Mouse (Mus musculus) heart, postnatal 0 days (tissue): ENCODE measurements at regions not wholly inside any gene's neighbourhood (a gene's known extent, or its start where the extent isn't known, plus 50 kb on each side); places are given as distances from the start of the nearest gene placed in this dataset.

Source experiments
- ATAC-seq: fragments of 200-750 bp; cut with Nextera tagmentation; 2 replicates; pipeline ENCODE4 v1.8.0; 2017; ENCODE audit warnings: low read depth, moderate number of reproducible peaks, moderate library complexity; ENCODE audit not compliant: insufficient read depth
- DNase-seq: peaks from one replicate; pipeline ENCODE4 v3.0.0-alpha.2; 2016; ENCODE audit warnings: low spot score
- H3K27ac ChIP-seq: fragments of 300-500 bp; sonication (generic); 2 replicates; pipeline ENCODE4 v1.5.1; 2014; ENCODE audit warnings: low read depth, mild to moderate bottlenecking
- H3K27me3 ChIP-seq: fragments of 300-500 bp; sonication (generic); 2 replicates; pipeline ENCODE4 v1.6.1; 2014; ENCODE audit warnings: low read length, mixed read lengths; ENCODE audit not compliant: control insufficient read depth, insufficient read depth
- H3K36me3 ChIP-seq: fragments of 300-500 bp; sonication (generic); replicated peaks from 2 replicates; pipeline ENCODE4 v1.6.1; 2014; ENCODE audit warnings: low read length, mixed read lengths; ENCODE audit not compliant: control insufficient read depth, insufficient read depth
- H3K4me1 ChIP-seq: fragments of 300-500 bp; sonication (generic); 2 replicates; pipeline ENCODE4 v1.6.1; 2014; ENCODE audit warnings: antibody characterized with exemption; ENCODE audit not compliant: control insufficient read depth, insufficient read depth
- H3K4me2 ChIP-seq: fragments of 300-500 bp; sonication (generic); 2 replicates; pipeline ENCODE4 v1.6.1; 2014; ENCODE audit warnings: low read depth, mild to moderate bottlenecking, low read length, moderate library complexity
- H3K4me3 ChIP-seq: fragments of 300-500 bp; sonication (generic); 2 replicates; pipeline ENCODE4 v1.5.1; 2014; ENCODE audit warnings: low read depth, low read length
- H3K9ac ChIP-seq: fragments of 300-500 bp; sonication (generic); replicated peaks from 2 replicates; pipeline ENCODE4 v1.6.1; 2014; ENCODE audit warnings: low read depth, low read length, mixed read lengths
- H3K9me3 ChIP-seq: fragments of 300-500 bp; sonication (generic); replicated peaks from 2 replicates; pipeline ENCODE4 v1.6.1; 2016; ENCODE audit warnings: low read length; ENCODE audit not compliant: control insufficient read depth
- CTCF ChIP-seq: IDR thresholded peaks from 2 replicates; pipeline ENCODE4 v1.5.1; 2016; ENCODE audit warnings: antibody characterized with exemption, control low read depth, low read depth
- EP300 ChIP-seq: IDR thresholded peaks from 2 replicates; pipeline ENCODE4 v1.6.1; 2016; ENCODE audit warnings: antibody characterized with exemption, low read depth
- WGBS: fragments of 180-500 bp; shearing (Covaris S2); extraction: QIAGEN DNeasy Blood & Tissue Kit; methylation state at CpG from one replicate; pipeline ENCODE4 v1.1.7; 2014; 5-methylcytosine and 5-hydroxymethylcytosine counted together

- DNase-seq (no peak), ATAC-seq (no peak)
- Histone ChIP-seq H3K27ac (no peak overlapping the region), H3K36me3 (no peaks in the 10 kb centered on the region), H3K4me3 (no peak overlapping the region), H3K27me3 (no peaks in the 10 kb centered on the region), H3K4me2 (no peak overlapping the region), H3K9me3 (no peaks in the 10 kb centered on the region), H3K9ac (no peak overlapping the region), H3K4me1 (peaks cover 5% of the 10 kb centered on the region; the same call in 1 of the 2 replicates)
- WGBS, result 53% methylated on average over 6 of the region's 6 CpGs
- TF ChIP-seq EP300 (no peak), CTCF (no peak)
These were observed 263.7 kb downstream of the Pax3 start for GRCm38 (mm10) chr1:77933095-77933766.

DNA sequence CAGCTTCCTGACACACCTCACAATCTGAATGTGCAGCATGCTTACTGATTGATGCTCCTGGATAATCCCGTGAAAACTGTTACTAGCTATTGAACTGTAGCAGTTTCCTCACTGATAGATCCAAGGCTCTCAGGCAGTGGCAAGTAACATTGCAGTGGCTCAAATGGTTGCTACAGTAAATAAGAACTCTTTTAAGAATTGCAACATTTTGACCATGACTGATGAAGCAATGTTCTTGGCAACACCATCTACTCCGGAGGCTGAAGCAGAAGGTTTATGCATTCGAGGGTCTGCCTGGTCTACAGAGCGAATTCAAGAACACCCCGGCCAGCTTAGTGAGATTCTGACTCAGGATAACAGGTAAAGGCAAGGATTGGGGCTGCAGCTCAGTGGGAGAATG is 264.7 kb downstream of the Pax3 start:
- H3K4me1 ChIP-seq, result peaks cover 5% of the 10 kb centered on the region; the same call in 1 of the 2 replicates
- 67% methylated on average over 5 of the region's 5 CpGs for WGBS
- no peak overlapping the region for H3K27ac ChIP-seq
- no peaks in the 10 kb centered on the region for H3K36me3 ChIP-seq
- DNase-seq (no peak), ATAC-seq (no peak)
- H3K9me3 ChIP-seq, result no peaks in the 10 kb centered on the region
- no peak overlapping the region for H3K4me3 ChIP-seq
- H3K27me3 ChIP-seq, result no peaks in the 10 kb centered on the region
- no peak overlapping the region for H3K4me2 ChIP-seq
- TF ChIP-seq CTCF, result no peak
- no peak overlapping the region for H3K9ac ChIP-seq

- H3K9me3 ChIP-seq, result no peaks in the 10 kb centered on the region
- 88% methylated on average over 6 of the region's 6 CpGs for WGBS
- no peak for DNase-seq
- no peak for ATAC-seq
- H3K36me3 ChIP-seq, result no peaks in the 10 kb centered on the region
- no peak overlapping the region for H3K9ac ChIP-seq
- H3K27me3 ChIP-seq, result no peaks in the 10 kb centered on the region
- H3K4me3 ChIP-seq, result no peak overlapping the region
- no peak overlapping the region for H3K27ac ChIP-seq
- TF ChIP-seq CTCF (no peak), EP300 (no peak)
- H3K4me2 ChIP-seq, result no peak overlapping the region
- peaks cover 5% of the 10 kb centered on the region; the same call in 1 of the 2 replicates for H3K4me1 ChIP-seq
These were observed 266.3 kb downstream of the Pax3 start for GRCm38 (mm10) chr1:77930661-77931060.

DNA sequence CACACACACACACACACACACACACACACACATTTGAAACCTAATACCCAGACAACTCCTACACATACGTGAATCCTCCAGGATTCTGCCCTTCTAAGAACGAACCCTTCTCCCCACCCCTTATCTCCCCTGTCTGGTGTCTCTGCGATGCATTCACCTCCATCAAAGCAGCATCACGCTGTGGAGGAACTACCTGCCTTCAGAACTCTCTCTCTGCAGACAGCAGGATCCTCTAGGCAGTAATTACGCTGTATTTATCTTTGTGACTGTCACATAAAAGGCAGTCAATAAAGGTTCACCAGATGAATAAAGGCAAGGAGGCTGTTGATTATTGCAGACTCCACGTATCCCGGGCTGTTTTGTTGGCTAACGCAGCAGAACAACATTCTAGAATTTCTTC is 267.4 kb downstream of the Pax3 start:
- no peak overlapping the region for H3K9ac ChIP-seq
- H3K36me3 ChIP-seq, result no peaks in the 10 kb centered on the region
- DNase-seq (no peak), ATAC-seq (no peak)
- 0 out of 2 replicates have a peak, but pooled peaks cover under 1% of the 10 kb centered on the region for H3K4me1 ChIP-seq
- 55% methylated on average over 8 of the region's 8 CpGs for WGBS
- no peaks in the 10 kb centered on the region for H3K27me3 ChIP-seq
- no peak for TF ChIP-seq CTCF
- no peak for TF ChIP-seq EP300
- H3K4me3 ChIP-seq, result no peak overlapping the region
- H3K9me3 ChIP-seq, result no peaks in the 10 kb centered on the region
- no peak overlapping the region for H3K4me2 ChIP-seq
- H3K27ac ChIP-seq, result no peak overlapping the region

DNA sequence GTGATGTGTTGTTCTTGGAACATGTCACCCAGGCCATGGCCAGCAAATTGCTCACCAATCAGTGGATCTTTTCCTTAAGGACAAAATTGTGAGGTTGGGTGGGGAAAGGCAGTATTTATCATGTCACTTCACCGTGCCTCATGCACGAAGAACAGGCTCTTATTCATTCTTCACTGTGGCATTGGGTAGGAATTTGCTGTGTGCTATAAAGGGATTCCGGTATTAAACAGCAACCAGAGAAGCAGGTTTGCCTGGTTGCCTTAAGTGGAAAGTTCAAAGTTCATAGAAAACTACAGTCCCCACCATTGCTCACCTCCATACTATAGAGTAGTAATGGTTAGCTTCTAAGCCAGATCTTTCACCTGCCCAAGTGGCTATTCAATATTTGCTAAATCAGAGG is 270.8 kb downstream of the Pax3 start:
- no peaks in the 10 kb centered on the region for H3K4me1 ChIP-seq
- ATAC-seq (no peak), DNase-seq (no peak)
- H3K9ac ChIP-seq, result no peak overlapping the region
- no peaks in the 10 kb centered on the region for H3K27me3 ChIP-seq
- H3K27ac ChIP-seq, result no peak overlapping the region
- no peak overlapping the region for H3K4me3 ChIP-seq
- 76% methylated on average over 3 of the region's 3 CpGs for WGBS
- no peaks in the 10 kb centered on the region for H3K9me3 ChIP-seq
- TF ChIP-seq EP300 (no peak), CTCF (no peak)
- H3K36me3 ChIP-seq, result no peaks in the 10 kb centered on the region
- no peak overlapping the region for H3K4me2 ChIP-seq

GRCm38 (mm10) chr1:77896226-77896625 is 300.7 kb downstream of the Pax3 start:
- ATAC-seq (no peak), DNase-seq (peak; percentile 10)
- no peak overlapping the region for H3K9ac ChIP-seq
- no peaks in the 10 kb centered on the region for H3K9me3 ChIP-seq
- H3K4me3 ChIP-seq, result no peak overlapping the region
- H3K27ac ChIP-seq, result no peak overlapping the region
- no peaks in the 10 kb centered on the region for H3K4me1 ChIP-seq
- H3K27me3 ChIP-seq, result no peaks in the 10 kb centered on the region
- no peaks in the 10 kb centered on the region for H3K36me3 ChIP-seq
- no peak for TF ChIP-seq EP300
- TF ChIP-seq CTCF, result peak; percentile 72
- 40% methylated on average over 5 of the region's 5 CpGs for WGBS
- H3K4me2 ChIP-seq, result no peak overlapping the region
